Mouse (Mus musculus) hematopoietic stem cell, adult 5-6 weeks (primary cell): ENCODE data around the gene Gldc. TPM values are rescaled to one million over a fixed set of nuclear protein-coding genes. Genes with fewer than 3 reads are reported as not detected.
"Not testable (repeated sequence)": the region's sequence is repeated elsewhere in the genome, so short reads cannot be mapped to it uniquely, and the experiment has no call there.

Experiments
- ATAC-seq, 2 experiments: fragments of 125-278 bp in 1 of 2; replicated peaks in 1 of 2; 2 replicates each; pipeline ENCODE4 v1.8.0; 2016 to 2017; ENCODE audit warnings: inconsistent platforms in 2 of 2, mild to moderate bottlenecking in 2 of 2, moderate number of reproducible peaks in 2 of 2, low read depth in 1 of 2, moderate TSS enrichment in 1 of 2; ENCODE audit not compliant: low FRiP score in 2 of 2, poor library complexity in 2 of 2, severe bottlenecking in 2 of 2, insufficient read depth in 1 of 2, low TSS enrichment in 1 of 2
- total RNA-seq: library from RNA; stranded (forward); fragments of 172-1452, 232-1000 nt; gene quantifications from 2 replicates; pipeline ENCODE4 v1.2.3, GENCODE M21; 2017

The Gldc gene
- total RNA-seq = not detected in 2 replicates

DNA sequence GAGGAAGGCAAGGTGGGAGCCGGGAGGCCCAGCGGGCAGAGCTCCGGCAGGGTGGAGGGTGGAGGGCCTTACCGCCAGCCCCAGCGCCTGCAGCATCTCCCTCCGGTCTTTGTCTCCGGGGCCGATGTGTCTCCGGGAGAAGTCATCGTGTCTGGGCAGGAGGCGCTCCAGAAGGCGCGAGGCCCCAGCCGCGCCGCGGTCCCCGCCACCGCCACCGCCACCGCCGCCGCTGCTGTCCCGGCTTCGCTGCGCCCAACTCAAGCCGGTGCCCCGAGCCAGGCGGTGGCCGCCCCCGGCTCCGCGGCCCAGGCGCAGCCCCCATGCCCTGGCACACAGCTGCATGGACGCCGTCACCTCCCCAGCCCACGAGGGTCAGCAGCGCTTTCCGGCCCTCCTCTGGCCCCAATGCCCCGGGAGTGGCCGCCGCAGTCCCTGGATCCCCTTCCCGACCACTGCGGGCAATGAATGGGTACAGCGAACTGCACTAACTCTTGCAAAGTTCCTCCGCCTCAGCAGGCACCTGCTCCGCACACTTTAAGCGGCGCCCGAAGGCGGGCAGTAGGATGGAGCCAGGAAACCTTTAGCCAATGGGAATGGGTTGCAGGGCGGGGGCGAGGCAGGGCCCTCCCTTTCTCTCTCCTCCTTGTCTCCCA lies at the start of gene Gldc:
Gene Gldc (minus strand): TSS at position 511 of the 653 bp plus-strand sequence.
- peak in 1 of 2 experiments; percentile 21; a peak in 2 of 4 replicates for ATAC-seq

DNA sequence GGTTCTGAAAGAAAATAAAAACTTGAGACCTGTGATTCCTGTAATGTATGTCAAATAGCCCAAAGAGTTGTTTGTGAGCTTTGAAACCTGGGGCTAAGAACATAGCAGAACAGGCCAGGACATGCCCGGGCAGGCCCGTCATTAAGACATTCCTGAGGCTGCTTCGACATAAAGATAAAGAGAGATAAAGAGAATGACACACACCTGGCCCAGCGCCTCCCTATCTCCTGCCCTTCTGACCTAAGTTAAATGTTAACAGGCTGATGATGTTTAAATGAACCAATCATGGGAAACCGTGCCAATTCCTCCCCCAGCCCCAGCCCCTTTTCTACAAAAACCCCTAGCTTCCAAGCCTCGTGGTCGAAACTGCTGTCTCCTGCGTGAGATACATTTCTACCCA lies 47.4 kb upstream of the Gldc start:
- not testable (repeated sequence) for ATAC-seq

DNA sequence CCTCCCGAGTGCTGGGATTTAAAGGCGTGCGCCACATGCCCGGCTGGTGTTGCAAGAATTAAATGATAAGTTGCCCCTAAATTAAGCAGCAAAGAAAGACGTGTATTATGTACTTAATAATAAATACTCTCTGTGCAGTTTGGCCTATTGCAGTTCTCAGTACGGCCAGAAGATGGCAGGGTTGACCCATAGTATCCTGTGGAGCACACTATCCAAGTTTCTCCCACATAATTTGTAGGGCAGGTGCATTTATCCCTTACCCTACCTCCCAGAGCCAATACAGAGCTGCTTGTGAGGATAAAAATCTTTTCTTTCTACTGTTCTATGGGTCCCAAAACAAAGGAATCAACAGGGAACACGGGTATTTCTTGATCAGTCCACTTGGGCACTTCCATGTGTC lies 42.1 kb upstream of the Gldc start:
- 0 out of 4 replicates have a peak, but pooled peaks of 1 of the 2 experiments have one; percentile 56 for ATAC-seq

DNA sequence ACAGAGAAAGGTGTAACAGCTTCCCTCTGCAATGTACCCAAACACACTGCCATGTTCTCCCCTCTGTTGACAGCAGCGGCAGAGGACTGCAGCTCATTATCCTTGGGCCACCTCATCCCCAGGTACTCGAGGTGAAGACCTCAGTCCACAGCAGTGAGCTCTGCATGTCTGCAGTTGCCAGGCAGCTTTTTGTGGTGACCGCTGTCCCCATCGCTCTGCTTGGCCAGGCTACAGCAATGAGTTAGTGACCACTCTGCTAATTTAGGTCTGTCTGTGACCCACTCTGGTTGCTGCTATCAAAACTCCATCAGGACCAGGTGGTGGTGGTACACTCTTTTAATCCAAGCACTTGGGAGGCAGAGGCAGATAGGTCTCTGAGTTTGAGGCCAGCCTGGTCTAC lies 41.0 kb upstream of the Gldc start:
- no peak for ATAC-seq

DNA sequence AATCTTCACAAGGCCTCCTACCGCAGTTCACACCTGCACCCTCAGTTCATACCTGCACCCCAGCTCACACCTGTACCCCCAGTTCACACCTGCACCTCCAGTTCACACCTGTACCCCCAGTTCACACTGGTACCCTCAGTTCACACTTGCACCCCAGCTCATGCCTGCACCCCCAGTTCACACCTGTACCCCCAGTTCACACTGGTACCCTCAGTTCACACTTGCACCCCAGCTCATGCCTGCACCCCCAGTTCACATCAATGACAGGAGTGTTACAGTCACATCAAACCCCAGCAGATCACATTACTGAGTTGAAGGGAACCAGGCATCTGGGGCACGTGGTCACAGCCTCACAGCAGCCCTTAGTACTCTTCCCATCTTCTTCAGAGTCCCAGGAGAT lies 40.5 kb upstream of the Gldc start:
- not testable (repeated sequence) for ATAC-seq

DNA sequence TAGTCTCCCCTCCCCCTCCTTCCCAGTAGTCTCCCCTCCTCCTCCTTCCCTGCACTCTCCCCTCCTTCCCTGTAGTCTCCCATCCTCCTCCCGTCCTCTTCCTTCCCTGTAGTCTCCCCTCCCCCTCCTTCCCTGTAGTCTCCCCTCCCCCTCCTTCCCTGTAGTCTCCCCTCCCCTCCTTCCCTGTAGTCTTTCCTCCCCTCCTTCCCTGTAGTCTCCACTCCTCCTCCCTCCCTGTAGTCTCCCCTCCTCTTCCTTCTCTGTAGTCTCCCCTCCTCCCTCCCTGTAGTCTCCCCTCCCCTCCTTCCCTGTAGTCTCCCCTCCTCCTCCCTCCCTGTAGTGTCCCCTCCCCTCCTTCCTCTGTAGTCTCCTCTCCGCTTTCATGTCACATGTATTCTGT lies 38.8 kb upstream of the Gldc start:
- no peak for ATAC-seq

DNA sequence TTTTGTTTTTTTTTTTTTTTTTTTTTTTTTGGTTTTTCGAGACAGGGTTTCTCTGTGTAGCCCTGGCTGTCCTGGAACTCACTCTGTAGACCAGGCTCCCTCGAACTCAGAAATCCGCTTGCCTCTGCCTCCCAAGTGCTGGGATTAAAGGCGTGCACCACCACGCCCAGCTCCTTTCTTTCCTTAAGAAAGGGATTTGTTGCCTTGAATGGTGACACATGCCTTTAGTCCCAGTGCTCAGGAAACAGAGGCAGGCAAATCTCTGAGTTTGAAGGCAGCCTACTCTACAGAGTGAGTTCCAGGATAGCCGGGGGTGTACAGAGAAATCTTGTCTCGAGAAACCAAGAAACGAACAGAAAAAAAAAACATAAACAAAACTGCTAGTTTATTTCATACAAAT lies 33.8 kb upstream of the Gldc start:
- ATAC-seq = not testable (repeated sequence)

DNA sequence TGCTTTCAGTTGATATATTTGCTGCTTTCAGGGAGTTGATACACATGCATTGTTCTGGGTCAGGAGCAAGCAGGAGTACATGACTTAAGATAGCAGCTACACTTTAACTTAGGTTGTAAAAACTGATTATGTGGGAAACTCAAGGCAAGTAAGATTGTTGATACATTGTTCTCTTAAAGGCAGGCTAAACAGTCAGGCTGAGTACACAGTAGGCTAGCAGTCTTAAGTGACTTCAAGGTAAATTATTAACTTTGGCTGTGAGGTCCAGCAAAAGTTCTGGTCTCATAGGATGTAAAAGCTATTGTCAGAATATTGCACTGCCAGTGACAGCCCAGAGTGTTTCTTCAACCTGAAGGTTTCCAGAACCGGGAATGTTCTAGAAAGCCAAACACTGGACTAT lies 31.8 kb upstream of the Gldc start:
- ATAC-seq = no peak

DNA sequence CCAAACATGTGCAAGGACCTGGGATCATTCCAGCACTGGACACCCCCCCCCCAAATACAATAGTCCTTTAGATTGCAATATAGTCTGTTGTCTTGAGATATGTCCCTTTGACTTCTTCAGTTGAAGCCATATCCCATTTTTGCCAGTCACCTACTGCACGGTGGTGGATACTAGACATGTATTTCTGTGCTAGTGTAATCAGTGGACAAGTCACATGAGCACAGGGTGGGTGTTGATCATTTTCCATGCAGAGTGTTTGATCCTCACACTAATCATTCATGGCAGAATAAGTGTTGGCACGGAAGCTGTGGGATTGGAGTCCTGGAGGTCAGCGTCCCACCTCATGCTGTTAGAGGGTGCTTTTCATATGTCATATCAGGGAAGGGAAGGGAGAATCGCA lies 30.6 kb upstream of the Gldc start:
- ATAC-seq = no peak

DNA sequence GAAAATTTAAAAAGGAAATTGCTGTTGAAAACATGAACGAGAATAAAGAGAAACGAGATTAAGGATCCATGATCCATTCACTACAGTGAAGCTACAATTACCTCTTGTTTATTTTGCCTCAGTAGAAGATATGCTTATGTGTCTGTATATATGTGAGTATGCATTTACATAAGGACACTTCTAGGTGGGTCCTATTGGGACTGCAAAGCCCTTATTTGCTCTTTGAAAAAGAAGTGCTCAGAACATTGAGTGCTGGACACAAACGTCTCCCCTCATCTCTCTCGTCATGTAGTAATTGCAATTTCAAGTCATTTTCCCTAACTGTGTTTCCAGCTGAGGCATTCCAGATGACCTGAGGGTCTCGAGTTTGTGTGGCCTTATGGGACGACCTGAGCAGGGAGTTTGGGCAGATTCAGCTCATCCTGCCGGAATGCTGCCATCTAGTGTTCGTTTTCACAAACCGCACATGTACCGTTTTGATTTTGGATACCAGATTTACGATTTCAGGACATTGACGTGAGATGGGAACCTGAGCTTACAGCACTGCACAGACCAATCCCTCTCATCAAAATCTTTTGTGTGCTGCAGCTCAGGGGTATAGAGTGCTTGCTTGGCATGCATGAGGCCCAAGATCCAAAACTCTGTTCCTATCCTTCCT lies 30.1 kb upstream of the Gldc start:
- ATAC-seq = peak in 1 of 2 experiments; percentile 32; a peak in 1 of 4 replicates

DNA sequence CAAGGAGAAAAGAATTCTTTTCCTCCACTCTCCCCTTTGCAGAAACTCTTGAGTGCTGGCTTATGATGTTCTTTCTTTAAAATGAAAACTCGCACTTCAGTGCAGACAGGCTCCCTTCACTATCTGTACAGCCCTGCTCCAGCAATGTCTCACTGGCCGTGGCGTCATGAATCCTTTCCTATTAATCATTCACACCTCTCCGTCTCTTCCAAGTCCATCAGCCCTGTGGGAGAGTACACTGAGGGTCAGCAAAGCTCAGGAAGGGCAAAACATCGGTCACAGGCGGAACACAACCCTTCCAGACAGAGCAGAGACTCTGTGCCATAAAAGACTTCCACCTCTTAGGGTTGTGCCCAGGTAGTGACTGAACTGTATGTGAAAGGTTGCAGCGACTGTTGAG lies 26.9 kb upstream of the Gldc start:
- no peak for ATAC-seq

DNA sequence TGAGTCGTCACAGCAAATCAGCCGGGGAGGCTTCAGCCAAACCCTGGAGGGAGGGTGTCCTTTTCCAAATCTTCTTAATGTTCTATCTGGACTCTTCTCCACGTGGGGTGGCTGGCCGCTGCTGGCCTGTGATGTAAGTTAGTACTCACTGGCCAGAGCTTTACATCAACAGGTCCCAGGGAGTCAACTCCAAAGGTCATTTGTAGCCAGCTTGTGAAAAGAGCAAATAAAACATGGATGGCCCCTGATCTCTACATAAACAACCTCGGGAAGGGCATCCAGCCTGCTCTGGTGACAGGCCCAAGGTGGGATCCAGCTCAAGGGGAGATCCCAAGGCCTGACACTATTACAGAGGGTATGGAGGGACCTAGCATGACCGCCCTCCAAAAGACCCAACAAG lies 19.8 kb upstream of the Gldc start:
- ATAC-seq = no peak

DNA sequence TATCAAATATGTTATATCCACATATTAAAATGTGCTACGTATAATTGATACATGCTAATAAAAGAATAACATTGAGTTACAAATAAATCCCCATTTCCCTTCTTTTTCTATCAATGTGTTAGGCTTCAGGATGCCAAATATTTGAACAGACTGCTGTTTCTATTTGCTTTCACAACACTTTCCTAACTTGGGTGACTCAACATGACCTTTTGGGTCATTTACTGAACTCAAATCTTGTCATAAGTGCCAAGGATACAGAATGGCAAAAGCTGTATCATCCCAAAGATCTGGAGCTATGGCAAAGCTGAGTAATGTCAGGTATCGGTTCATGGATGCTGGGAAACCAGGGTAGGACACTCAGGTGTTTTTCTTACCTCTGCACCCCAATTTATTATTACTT lies 12.0 kb upstream of the Gldc start:
- no peak for ATAC-seq

DNA sequence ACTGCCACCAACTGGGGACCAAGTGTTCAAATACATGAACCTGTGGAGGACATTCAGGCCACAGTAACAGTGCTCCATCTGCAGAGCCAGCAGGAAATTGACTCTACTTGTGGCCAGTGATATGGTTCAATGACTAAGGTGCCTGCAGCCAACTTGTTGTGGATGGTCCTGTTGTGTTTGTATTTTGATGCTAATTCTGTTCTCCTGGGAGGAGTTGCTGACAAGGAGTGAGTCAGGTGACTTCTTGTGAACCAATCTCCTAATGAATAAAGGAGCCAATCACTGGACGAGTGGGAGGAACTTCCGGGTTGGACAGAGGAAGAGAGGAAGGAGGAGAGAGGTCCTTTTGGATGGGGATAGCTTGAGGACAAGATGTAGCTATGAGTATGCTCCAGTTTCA lies 10.3 kb upstream of the Gldc start:
- ATAC-seq = no peak

DNA sequence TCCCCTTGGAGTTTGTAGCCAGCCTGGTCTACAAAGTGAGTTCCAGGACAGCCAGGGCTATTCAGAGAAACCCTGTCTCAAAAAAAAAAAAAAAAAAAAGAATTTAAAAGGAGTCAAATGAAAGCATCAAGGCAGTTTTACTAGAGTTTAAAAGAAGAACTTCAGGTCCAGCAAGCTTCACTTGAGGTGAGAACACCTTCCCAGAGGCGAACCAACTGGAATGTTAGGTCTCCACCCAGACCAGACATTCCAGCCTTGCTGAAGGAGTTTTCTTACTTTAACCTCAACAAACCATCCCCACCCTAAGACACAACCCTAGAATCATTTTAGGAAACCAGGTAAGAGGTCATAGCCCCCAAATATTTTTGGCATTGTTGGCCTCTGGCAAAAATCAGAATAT lies 4.8 kb upstream of the Gldc start:
- no peak for ATAC-seq

DNA sequence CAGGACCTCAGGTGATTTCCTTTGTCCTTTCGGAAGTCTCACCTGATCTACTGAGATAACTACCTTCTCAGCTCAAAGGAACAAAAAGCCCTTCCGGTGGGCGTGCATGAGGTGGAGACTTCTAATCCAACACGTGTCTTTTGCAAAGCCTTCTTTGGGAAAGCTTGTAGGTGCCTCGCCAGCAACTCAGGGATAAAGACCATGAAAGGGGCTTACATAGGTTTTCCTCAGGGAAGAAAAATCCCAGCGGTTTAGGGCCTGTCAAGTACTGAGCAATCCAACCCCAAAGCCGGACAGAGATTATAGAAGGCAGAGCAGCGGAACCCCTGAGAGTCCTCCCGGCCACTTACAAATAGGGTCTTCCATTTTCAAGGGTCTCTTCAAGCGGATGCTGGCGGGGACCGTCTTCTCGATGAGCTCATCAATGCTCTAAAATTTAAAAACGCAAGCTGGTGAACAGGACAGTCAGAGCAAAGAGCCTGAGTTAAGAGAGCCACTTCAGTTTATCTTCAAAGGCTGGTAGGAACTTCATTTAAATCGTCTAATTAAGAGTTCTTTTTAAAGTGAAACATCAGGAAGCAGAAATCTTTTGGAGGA lies 1.1 kb downstream of the Gldc start:
- no peak for ATAC-seq

DNA sequence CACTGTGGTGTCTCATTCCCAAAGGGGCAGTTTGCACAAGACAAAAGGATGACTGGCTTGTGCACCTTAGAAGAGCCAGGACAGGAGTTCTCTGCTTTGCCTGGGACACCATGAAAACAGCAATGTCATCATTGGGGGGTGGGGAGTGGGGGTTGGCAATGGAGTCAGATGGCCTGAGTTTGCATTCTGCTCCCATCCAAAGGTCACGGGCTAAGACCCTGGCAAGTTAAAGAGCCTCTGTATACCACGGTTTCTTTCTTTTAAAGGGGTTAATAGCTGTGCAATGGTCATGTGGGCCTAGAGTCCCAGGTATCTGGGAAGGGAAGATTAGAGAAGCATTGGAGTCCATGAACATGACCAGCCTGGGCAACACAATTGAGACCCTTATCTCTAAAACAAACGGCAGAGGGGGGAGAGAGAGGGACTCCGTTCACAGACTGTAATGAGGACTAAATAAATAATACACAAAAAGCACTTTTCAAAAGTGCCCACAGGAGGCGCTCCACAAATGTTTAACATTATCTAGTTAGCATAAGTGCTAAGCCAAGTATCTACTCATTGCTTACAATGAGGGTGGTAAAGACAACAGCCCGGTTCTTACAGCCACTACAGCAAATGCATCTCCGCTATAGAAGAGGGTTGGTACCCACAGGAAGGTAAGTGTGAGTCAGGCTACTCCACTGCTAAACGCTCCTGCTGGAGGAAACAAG lies 3.7 kb downstream of the Gldc start:
- no peak for ATAC-seq

DNA sequence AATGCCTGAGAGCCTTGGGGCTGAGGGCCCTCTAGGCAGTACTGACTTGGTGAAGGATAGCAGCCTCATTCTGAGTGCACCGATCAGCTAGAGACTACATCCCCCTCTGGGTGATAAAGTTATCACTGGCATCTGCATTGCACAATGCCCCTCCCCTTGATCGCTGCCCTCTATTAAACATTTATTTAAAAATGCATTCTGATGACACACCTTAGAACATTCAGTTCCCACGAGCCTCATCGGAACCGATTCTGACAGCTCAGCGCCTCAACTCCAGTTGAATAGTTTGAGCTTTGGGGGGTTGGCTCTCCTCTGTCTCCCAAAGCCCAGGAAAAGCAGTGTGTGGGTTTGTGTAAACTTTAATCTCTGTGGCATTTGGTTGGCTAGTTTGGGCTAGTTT lies 4.9 kb downstream of the Gldc start:
- no peak for ATAC-seq
